Mouse (Mus musculus): Measurements from ENCODE around the gene Npsr1.

DNA sequence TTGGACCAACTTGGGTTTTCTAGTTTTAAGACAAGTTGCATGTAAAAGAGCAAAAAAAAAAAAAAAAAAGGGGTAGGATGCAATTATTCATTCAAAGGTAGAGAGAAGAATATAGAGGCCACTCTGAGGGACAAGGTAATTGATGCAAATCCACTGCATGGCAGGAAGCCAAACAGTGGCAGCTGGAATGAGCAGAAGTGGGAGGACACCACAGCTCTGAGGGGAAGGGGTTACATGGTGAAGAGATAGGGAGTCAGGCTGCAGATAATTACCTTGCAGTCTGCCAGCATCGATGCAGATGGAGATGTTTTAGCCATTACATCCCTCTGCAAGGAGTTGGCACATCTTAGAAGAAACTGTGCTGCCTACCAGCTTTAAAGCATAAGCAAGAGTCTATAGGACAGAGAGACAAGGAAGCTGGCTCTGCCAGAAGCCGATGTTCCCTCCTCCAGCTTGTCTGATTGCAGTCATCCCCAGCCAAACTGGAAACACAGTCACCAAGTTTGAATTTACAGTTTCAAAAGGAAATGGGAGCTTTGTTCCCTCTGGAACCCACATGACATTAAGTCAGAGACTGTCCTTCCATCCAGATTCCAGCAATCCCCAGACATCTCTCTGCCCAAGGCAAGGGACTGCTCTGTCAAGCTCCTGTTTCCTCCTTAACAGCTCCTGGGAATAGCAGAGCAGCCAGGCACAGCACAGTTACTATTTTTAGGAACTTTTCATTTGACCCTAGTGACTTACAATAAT, 91.9 kb downstream of the Npsr1 start:
- TF ChIP-seq CTCF (IDR thresholded peaks at IDR 0.05) (no peak), POLR2A (IDR thresholded peaks at IDR 0.05; ENCODE audit: insufficient read depth, low read depth, low read length) (no peak), EP300 (IDR thresholded peaks at IDR 0.05; ENCODE audit: insufficient read depth, low read depth, low read length) (no peak)

Data from heart, adult 2 months (tissue).